Mouse (Mus musculus) forebrain, embryonic 11.5 days (tissue): ENCODE measurements at regions not wholly inside any gene's neighbourhood (a gene's known extent, or its start where the extent isn't known, plus 50 kb on each side); places are given as distances from the start of the nearest gene placed in this dataset.

Experiments used
- ATAC-seq: fragments of 200-750 bp; cut with Nextera tagmentation; replicated peaks from 2 replicates; pipeline ENCODE4 v1.8.0; 2017; ENCODE audit warnings: moderate TSS enrichment; ENCODE audit not compliant: low FRiP score
- DNase-seq: peaks from one replicate; pipeline ENCODE4 v3.0.0-alpha.2; 2017; ENCODE audit warnings: low spot score
- H3K27ac ChIP-seq: fragments of 300-500 bp; sonication (generic); 2 replicates; pipeline ENCODE4 v1.5.1; 2014; ENCODE audit warnings: low read depth, low read length
- H3K27me3 ChIP-seq: fragments of 300-500 bp; sonication (generic); 2 replicates; pipeline ENCODE4 v1.6.1; 2014; ENCODE audit warnings: mild to moderate bottlenecking, low read length, mixed read lengths; ENCODE audit not compliant: control insufficient read depth, insufficient read depth
- H3K36me3 ChIP-seq: fragments of 300-500 bp; sonication (generic); 2 replicates; pipeline ENCODE4 v1.6.1; 2014; ENCODE audit warnings: mild to moderate bottlenecking, low read length, moderate library complexity, mixed read lengths; ENCODE audit not compliant: control insufficient read depth, insufficient read depth
- H3K4me1 ChIP-seq: fragments of 300-500 bp; sonication (generic); replicated peaks from 2 replicates; pipeline ENCODE4 v1.6.1; 2014; ENCODE audit warnings: low read length, mixed read lengths; ENCODE audit not compliant: control insufficient read depth, insufficient read depth
- H3K4me2 ChIP-seq: fragments of 300-500 bp; sonication (generic); 2 replicates; pipeline ENCODE4 v1.6.1; 2014; ENCODE audit warnings: low read depth, mild to moderate bottlenecking, low read length, moderate library complexity, mixed read lengths; ENCODE audit not compliant: severe bottlenecking
- H3K4me3 ChIP-seq: fragments of 300-500 bp; sonication (generic); 2 replicates; pipeline ENCODE4 v1.5.1; 2014; ENCODE audit warnings: low read depth, low read length
- H3K9ac ChIP-seq: fragments of 300-500 bp; sonication (generic); 2 replicates; pipeline ENCODE4 v1.6.1; 2014; ENCODE audit warnings: low read length
- H3K9me3 ChIP-seq: fragments of 300-500 bp; sonication (generic); 2 replicates; pipeline ENCODE4 v1.6.1; 2016; ENCODE audit warnings: low read length, mixed read lengths; ENCODE audit not compliant: control insufficient read depth
- WGBS: fragments of 180-500 bp; shearing (Covaris S2); extraction: QIAGEN DNeasy Blood & Tissue Kit; methylation state at CpG from one replicate; pipeline ENCODE4 v1.1.7; 2014; 5-methylcytosine and 5-hydroxymethylcytosine counted together

DNA sequence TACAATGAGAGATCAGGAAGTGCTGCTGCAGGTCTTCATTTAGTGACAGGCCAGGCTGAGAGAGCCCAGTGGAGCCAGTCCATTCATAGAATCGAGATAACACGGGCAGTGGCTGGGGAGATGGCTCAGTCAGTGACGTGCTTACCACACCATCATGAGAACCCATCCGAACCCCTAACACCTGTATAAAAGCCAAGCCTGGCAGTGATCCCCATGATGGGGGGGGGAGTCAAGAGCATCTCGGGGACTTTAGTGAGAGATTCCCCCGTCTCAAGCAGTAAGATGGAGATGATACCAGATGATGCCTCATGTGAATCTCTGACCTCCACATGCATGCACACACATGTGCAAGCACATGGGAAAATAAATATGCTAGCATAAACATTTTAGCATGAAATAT lies 99.7 kb upstream of the Rbms3 start:
- no peaks in the 10 kb centered on the region for H3K9me3 ChIP-seq
- WGBS, result 90% methylated on average over 6 of the region's 6 CpGs

GRCm38 (mm10) chr9:117720161-117720598 lies 90.5 kb upstream of the Rbms3 start:
- Histone ChIP-seq H3K4me2 (no peak overlapping the region), H3K4me3 (no peak overlapping the region), H3K4me1 (no peaks in the 10 kb centered on the region), H3K27ac (no peak overlapping the region), H3K9me3 (no peaks in the 10 kb centered on the region), H3K27me3 (no peaks in the 10 kb centered on the region), H3K9ac (no peak overlapping the region), H3K36me3 (no peaks in the 10 kb centered on the region)
- ATAC-seq (no peak), DNase-seq (no peak)
- WGBS, result 90% methylated on average over 7 of the region's 7 CpGs

More for the DNA sequence above, 99.7 kb upstream of the Rbms3 start:
- Histone ChIP-seq H3K9ac (no peak overlapping the region), H3K27me3 (no peaks in the 10 kb centered on the region), H3K4me2 (no peak overlapping the region), H3K27ac (no peak overlapping the region), H3K4me1 (no peaks in the 10 kb centered on the region), H3K4me3 (no peak overlapping the region), H3K36me3 (no peaks in the 10 kb centered on the region)
- ATAC-seq, result no peak
- DNase-seq, result no peak

DNA sequence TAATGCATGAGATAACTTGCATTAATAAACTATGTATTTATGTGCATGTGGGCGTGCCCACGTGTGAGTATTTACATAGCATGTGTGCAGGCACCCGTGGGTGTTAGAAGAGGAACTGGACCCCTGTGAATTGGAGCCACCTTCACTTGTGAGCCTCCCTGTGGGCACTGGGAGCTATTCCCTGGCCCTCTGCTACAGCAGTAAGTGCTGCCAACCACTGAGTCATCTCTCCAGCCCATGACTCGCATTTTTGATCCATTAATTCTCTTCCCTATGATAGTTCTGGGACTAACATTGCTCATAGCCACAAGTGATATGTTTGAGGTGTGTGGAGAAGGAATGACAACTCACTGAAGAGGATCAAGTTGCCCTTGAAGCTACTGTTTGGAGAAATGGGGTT lies 87.6 kb upstream of the Rbms3 start:
- no peak overlapping the region for H3K4me3 ChIP-seq
- no peaks in the 10 kb centered on the region for H3K27me3 ChIP-seq
- H3K4me2 ChIP-seq, result no peak overlapping the region
- 93% methylated on average over 4 of the region's 4 CpGs for WGBS
- no peak overlapping the region for H3K27ac ChIP-seq
- DNase-seq, result no peak
- no peaks in the 10 kb centered on the region for H3K4me1 ChIP-seq
- H3K9me3 ChIP-seq, result no peaks in the 10 kb centered on the region
- ATAC-seq, result no peak
- H3K9ac ChIP-seq, result no peak overlapping the region
- H3K36me3 ChIP-seq, result no peaks in the 10 kb centered on the region

DNA sequence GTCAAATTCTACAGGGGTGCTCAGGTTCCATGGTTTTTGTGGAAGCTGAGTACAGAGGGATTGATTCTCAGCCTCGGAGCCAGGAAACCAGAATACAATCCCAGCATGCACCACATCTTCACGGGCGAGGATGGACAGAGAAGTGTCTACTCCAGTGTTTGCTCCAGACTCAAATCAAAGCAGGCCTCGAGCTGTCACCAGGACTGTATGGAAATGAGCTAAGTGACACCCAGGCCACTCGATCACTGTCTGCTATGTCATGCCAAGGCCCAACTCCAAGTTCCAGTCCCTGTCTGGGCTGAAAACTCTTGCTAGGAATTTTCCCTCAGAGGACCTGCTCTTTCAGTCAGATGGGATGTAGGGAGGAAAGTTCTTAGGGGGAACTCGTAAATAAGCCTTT lies 86.8 kb upstream of the Rbms3 start:
- no peak for ATAC-seq
- H3K27me3 ChIP-seq, result no peaks in the 10 kb centered on the region
- H3K4me1 ChIP-seq, result no peaks in the 10 kb centered on the region
- no peaks in the 10 kb centered on the region for H3K9me3 ChIP-seq
- no peak for DNase-seq
- H3K36me3 ChIP-seq, result no peaks in the 10 kb centered on the region
- H3K27ac ChIP-seq, result no peak overlapping the region
- WGBS, result 89% methylated on average over 6 of the region's 6 CpGs
- H3K9ac ChIP-seq, result no peak overlapping the region
- H3K4me3 ChIP-seq, result no peak overlapping the region
- H3K4me2 ChIP-seq, result no peak overlapping the region

- no peak overlapping the region for H3K4me3 ChIP-seq
- 92% methylated on average over 13 of the region's 13 CpGs for whole genome bisulfite sequencing
- ATAC-seq, result no peak
Measured at GRCm38 (mm10) chr9:117714741-117715675, 85.3 kb upstream of the Rbms3 start.

GRCm38 (mm10) chr9:117713121-117713520 lies 83.4 kb upstream of the Rbms3 start:
- no peak for ATAC-seq
- 83% methylated on average over 4 of the region's 4 CpGs for WGBS

More at GRCm38 (mm10) chr9:117714741-117715675, 85.3 kb upstream of the Rbms3 start:
- Histone ChIP-seq H3K27ac (no peak overlapping the region), H3K9me3 (no peaks in the 10 kb centered on the region), H3K4me2 (no peak overlapping the region), H3K36me3 (no peaks in the 10 kb centered on the region), H3K27me3 (no peaks in the 10 kb centered on the region), H3K9ac (no peak overlapping the region), H3K4me1 (no peaks in the 10 kb centered on the region)
- no peak for DNase-seq

GRCm38 (mm10) chr9:117711793-117712192 lies 82.1 kb upstream of the Rbms3 start:
- Histone ChIP-seq H3K9me3 (no peaks in the 10 kb centered on the region), H3K9ac (no peak overlapping the region), H3K4me2 (no peak overlapping the region), H3K27me3 (no peaks in the 10 kb centered on the region), H3K4me3 (no peak overlapping the region), H3K36me3 (no peaks in the 10 kb centered on the region), H3K27ac (no peak overlapping the region), H3K4me1 (no peaks in the 10 kb centered on the region)
- ATAC-seq (no peak), DNase-seq (no peak)
- WGBS, result 85% methylated on average over 5 of the region's 5 CpGs

More at GRCm38 (mm10) chr9:117713121-117713520, 83.4 kb upstream of the Rbms3 start:
- Histone ChIP-seq H3K4me3 (no peak overlapping the region), H3K9ac (no peak overlapping the region), H3K4me1 (no peaks in the 10 kb centered on the region), H3K27me3 (no peaks in the 10 kb centered on the region), H3K4me2 (no peak overlapping the region), H3K36me3 (no peaks in the 10 kb centered on the region), H3K9me3 (no peaks in the 10 kb centered on the region), H3K27ac (no peak overlapping the region)
- no peak for DNase-seq

GRCm38 (mm10) chr9:117710966-117711365 lies 81.3 kb upstream of the Rbms3 start:
- Histone ChIP-seq H3K27ac (no peak overlapping the region), H3K9ac (no peak overlapping the region), H3K27me3 (no peaks in the 10 kb centered on the region), H3K9me3 (no peaks in the 10 kb centered on the region), H3K36me3 (no peaks in the 10 kb centered on the region), H3K4me2 (no peak overlapping the region), H3K4me1 (no peaks in the 10 kb centered on the region), H3K4me3 (no peak overlapping the region)
- ATAC-seq, result no peak
- 92% methylated on average over 9 of the region's 9 CpGs for WGBS
- DNase-seq, result no peak

- ATAC-seq, result no peak
- Histone ChIP-seq H3K27me3 (no peaks in the 10 kb centered on the region), H3K9ac (no peak overlapping the region), H3K4me3 (no peak overlapping the region), H3K4me2 (no peak overlapping the region), H3K4me1 (no peaks in the 10 kb centered on the region), H3K9me3 (no peaks in the 10 kb centered on the region), H3K27ac (no peak overlapping the region), H3K36me3 (no peaks in the 10 kb centered on the region)
- DNase-seq, result no peak
- WGBS, result 88% methylated on average over 13 of the region's 13 CpGs
Measured at GRCm38 (mm10) chr9:117709677-117710076, 80.0 kb upstream of the Rbms3 start.
